Mouse (Mus musculus): Measurements from ENCODE around the gene 9230112D13Rik.

- TF ChIP-seq GATA1 (IDR thresholded peaks at IDR 0.05; ENCODE audit: low read length) (no peak), TAL1 (IDR thresholded peaks at IDR 0.05; ENCODE audit: low read length) (no peak)
Observed at GRCm38 (mm10) chr14:34567697-34568096, 45.1 kb upstream of the 9230112D13Rik start.

All from erythroblast, embryonic 14.5 days (primary cell).